Mouse (Mus musculus) midbrain, postnatal 0 days (tissue): ENCODE data around the gene Mboat1. TPM values are rescaled to one million over a fixed set of nuclear protein-coding genes. Genes with fewer than 3 reads are reported as not detected.

ENCODE experiments used
- ATAC-seq: fragments of 200-750 bp; cut with Nextera tagmentation; 2 replicates; pipeline ENCODE4 v1.8.0; 2017; ENCODE audit warnings: moderate number of reproducible peaks, mild to moderate bottlenecking, moderate TSS enrichment, moderate library complexity; ENCODE audit not compliant: low FRiP score
- DNase-seq: peaks from one replicate; pipeline ENCODE4 v3.0.0-alpha.2; 2015; ENCODE audit warnings: low spot score
- H3K27ac ChIP-seq: fragments of 300-500 bp; sonication (generic); 2 replicates; pipeline ENCODE4 v1.5.1; 2014; ENCODE audit warnings: low read depth, mild to moderate bottlenecking, low read length, mixed read lengths
- H3K27me3 ChIP-seq: fragments of 300-500 bp; sonication (generic); 2 replicates; pipeline ENCODE4 v1.6.1; 2014; ENCODE audit warnings: low read length, control low read depth, mixed read lengths; ENCODE audit not compliant: insufficient read depth
- H3K36me3 ChIP-seq: fragments of 300-500 bp; sonication (generic); 2 replicates; pipeline ENCODE4 v1.6.1; 2014; ENCODE audit warnings: low read length, control low read depth, mixed read lengths; ENCODE audit not compliant: insufficient read depth
- H3K4me1 ChIP-seq: fragments of 300-500 bp; sonication (generic); 2 replicates; pipeline ENCODE4 v1.6.1; 2014; ENCODE audit warnings: mild to moderate bottlenecking, control low read depth, antibody characterized with exemption, low read length, mixed read lengths; ENCODE audit not compliant: insufficient read depth
- H3K4me2 ChIP-seq: fragments of 300-500 bp; sonication (generic); 2 replicates; pipeline ENCODE4 v1.6.1; 2014; ENCODE audit warnings: low read depth, mild to moderate bottlenecking, low read length, mixed read lengths; ENCODE audit not compliant: poor library complexity, severe bottlenecking
- H3K4me3 ChIP-seq: fragments of 300-500 bp; sonication (generic); 2 replicates; pipeline ENCODE4 v1.5.1; 2014; ENCODE audit warnings: low read depth, mild to moderate bottlenecking, low read length, moderate library complexity
- H3K9ac ChIP-seq: fragments of 300-500 bp; sonication (generic); replicated peaks from 2 replicates; pipeline ENCODE4 v1.6.1; 2014; ENCODE audit warnings: mild to moderate bottlenecking, low read length, moderate library complexity, mixed read lengths; ENCODE audit not compliant: poor library complexity, severe bottlenecking
- H3K9me3 ChIP-seq: fragments of 300-500 bp; sonication (generic); 2 replicates; pipeline ENCODE4 v1.6.1; 2016; ENCODE audit warnings: low read length, control low read depth
- CTCF ChIP-seq: IDR thresholded peaks from 2 replicates; pipeline ENCODE4 v1.5.1; 2016; ENCODE audit warnings: antibody characterized with exemption, mild to moderate bottlenecking
- WGBS: fragments of 180-500 bp; shearing (Covaris S2); extraction: QIAGEN DNeasy Blood & Tissue Kit; methylation state at CpG from one replicate; pipeline ENCODE4 v1.1.7; 2014; 5-methylcytosine and 5-hydroxymethylcytosine counted together
- polyA plus RNA-seq: library from polyadenylated mRNA; unstranded; fragments of >200 nt; fragmentation: Nextera tagmentation; extraction: Ambion mirVana; gene quantifications from 2 replicates; pipeline ENCODE4 v1.2.1, GENCODE M21; 2015
- total RNA-seq: library from RNA; depleted of rRNA; stranded (reverse); fragments of >200 nt; gene quantifications from 2 replicates; pipeline ENCODE4 v1.2.3, GENCODE M21; 2014

Gene Mboat1
- total and polyA plus RNA-seq, 2 experiments from 2014 or later: 1.4 to 1.7 TPM

DNA sequence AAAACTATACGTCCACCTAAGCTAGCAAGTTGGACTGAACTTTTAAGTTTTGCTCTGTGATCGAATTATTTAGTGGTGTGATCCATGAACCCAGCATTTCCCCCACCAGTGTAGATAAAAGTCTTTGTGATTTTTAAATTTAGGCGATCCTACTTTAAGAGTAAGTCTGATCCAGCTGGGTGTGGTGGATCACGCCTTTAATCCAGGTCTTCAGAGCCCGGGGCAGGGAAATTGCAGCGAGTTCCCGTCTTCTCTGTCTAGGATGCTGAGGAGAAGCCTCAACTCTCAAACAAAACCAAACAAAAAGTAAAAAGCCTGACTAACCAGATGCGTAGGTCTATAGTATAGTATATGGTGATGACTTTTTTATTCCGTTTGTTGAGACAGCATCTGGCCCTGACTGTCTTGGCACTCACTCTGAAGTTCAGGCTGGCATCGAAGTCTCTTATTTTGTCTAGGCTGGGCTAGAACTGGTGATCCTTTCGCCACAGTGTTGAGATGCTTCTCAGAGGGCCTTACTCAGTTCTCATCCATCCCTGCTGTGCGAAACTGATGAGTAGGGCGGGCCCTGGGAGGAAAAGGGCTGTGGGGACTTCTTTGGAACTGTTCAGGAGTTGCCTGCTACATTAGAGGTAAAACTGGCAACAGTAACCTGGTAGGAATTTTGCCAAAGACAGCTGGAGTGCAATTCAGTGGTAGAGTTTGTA, 787 bp downstream of the Mboat1 start:
- Histone ChIP-seq H3K9ac (peak overlapping the region; percentile 68; the same call in 1 of the 2 replicates), H3K36me3 (no peaks in the 10 kb centered on the region), H3K4me3 (peak overlapping the region; percentile 81), H3K4me2 (peak overlapping the region; percentile 99), H3K27me3 (peaks cover 9% of the 10 kb centered on the region; the same call in 1 of the 2 replicates), H3K9me3 (no peaks in the 10 kb centered on the region), H3K4me1 (no peaks in the 10 kb centered on the region), H3K27ac (no peak overlapping the region)
- ATAC-seq: no peak
- no peak for TF ChIP-seq CTCF
- 33% methylated on average over 13 of the region's 13 CpGs for WGBS
- no peak for DNase-seq

DNA sequence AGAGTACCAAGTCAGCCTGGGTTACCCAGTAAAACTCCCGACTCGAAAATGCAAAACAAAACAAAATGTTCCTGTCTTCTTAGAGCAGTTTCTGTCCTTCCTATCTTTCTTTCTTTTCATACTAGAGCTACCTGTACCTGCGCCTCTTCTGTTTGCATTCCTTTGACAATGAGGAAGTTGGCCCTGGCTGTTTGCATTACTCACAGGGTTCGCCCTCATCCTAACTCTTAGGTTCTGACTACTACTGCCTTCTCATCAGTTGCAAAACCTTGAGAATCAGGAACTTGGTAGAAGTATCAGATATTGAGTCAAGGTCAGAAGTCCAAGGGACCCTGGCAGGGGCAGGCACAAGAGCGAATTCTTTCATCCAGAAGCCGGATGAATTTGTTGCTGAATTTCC, 1.7 kb downstream of the Mboat1 start:
- 80% methylated on average over 6 of the region's 6 CpGs for WGBS
- TF ChIP-seq CTCF: no peak
- no peak overlapping the region for H3K9ac ChIP-seq
- H3K9me3 ChIP-seq: no peaks in the 10 kb centered on the region
- DNase-seq (no peak), ATAC-seq (no peak)
- H3K4me2 ChIP-seq: no peak overlapping the region
- H3K4me1 ChIP-seq: no peaks in the 10 kb centered on the region
- no peak overlapping the region for H3K4me3 ChIP-seq
- no peak overlapping the region for H3K27ac ChIP-seq
- no peaks in the 10 kb centered on the region for H3K36me3 ChIP-seq
- peaks cover 9% of the 10 kb centered on the region; the same call in 1 of the 2 replicates for H3K27me3 ChIP-seq

DNA sequence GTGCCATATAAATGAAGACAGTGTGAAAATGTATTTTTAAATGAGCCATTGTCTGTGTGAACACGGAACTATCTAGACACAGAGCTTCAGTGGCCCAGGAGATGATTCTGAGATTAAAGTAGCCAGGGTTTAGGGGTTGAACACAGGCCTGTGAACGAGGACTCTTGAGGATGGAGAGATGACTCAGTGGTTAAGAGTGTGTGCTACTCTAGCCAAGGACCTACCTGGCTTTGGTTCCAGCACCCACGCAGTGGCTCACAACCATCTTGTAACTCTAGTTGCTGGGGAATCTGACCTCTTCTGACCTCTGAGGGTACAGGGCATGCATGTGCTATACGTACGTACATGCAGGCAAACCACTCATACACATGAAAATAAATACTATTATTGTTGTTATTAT, 3.9 kb downstream of the Mboat1 start:
- DNase-seq: no peak
- no peaks in the 10 kb centered on the region for H3K36me3 ChIP-seq
- no peaks in the 10 kb centered on the region for H3K4me1 ChIP-seq
- H3K9me3 ChIP-seq: no peaks in the 10 kb centered on the region
- no peak overlapping the region for H3K4me2 ChIP-seq
- no peak overlapping the region for H3K9ac ChIP-seq
- WGBS: 92% methylated on average over 5 of the region's 5 CpGs
- no peak for TF ChIP-seq CTCF
- H3K27me3 ChIP-seq: peaks cover 6% of the 10 kb centered on the region; the same call in 1 of the 2 replicates
- H3K27ac ChIP-seq: no peak overlapping the region
- H3K4me3 ChIP-seq: no peak overlapping the region
- no peak for ATAC-seq

DNA sequence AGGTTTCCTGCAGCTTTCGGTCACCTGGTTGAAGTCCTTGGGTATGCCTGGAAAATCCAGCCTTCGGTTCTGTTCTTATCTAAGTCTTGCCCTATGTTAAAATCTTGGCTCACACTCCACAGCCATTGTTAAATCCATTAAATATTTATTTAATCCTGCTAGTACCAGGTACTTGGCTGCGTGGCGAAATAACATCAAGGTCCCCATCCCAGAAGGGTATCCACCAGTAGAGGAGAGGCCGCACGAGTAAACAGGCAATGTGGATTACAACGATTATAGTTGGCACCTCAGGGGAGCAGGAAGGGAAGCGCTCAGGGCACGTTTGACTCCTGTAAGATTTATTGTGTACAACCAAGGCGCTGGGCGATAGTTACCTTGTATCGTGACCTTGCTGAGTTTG, 4.4 kb downstream of the Mboat1 start:
- ATAC-seq: no peak
- WGBS: 96% methylated on average over 12 of the region's 12 CpGs
- H3K36me3 ChIP-seq: no peaks in the 10 kb centered on the region

DNA sequence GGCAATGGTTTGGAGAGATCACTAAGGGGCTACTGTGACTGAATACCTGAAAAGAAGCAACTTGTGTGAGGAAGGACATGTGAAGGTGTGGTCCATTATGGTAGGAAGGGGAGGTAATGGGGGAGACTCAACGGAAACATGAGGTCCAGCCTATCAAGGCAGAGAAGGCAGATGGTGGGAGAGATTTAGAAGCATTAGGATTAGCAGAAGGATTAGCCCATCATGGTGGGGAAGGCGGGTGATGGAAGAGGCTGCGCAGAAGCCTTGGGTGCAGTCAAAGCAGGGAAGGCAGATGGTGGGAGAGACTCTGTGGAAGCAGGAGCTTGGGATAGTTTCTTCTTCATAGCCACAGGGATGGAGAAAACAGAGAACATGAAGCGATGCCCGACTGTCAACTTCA, 5.7 kb downstream of the Mboat1 start:
- H3K9ac ChIP-seq: no peak overlapping the region

More for the DNA sequence above, 4.4 kb downstream of the Mboat1 start:
- no peaks in the 10 kb centered on the region for H3K4me1 ChIP-seq
- no peak overlapping the region for H3K4me3 ChIP-seq
- H3K4me2 ChIP-seq: no peak overlapping the region
- H3K9me3 ChIP-seq: no peaks in the 10 kb centered on the region
- H3K27me3 ChIP-seq: peaks cover 6% of the 10 kb centered on the region; the same call in 1 of the 2 replicates
- TF ChIP-seq CTCF: no peak
- no peak for DNase-seq
- H3K27ac ChIP-seq: no peak overlapping the region
- no peak overlapping the region for H3K9ac ChIP-seq

DNA sequence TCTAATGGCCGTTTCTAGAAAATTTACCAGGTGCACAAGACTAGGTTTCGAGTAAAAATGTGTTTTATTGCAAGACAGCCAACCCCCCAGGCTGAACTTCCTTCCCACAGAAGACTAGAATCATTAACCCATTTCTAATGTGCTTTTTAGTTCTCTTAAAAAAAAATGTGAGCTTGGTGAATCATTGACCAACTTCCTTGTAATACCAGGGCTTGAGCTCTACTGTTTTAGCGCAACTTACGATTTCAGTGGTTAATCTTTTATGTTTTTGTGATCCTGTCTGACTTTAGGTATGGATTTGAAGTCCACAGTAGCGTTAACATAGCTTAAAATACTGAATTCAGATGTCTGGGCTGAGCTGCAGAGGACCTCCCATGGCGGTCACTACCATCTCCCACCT, 10.2 kb downstream of the Mboat1 start:
- TF ChIP-seq CTCF: no peak
- no peak overlapping the region for H3K27ac ChIP-seq
- ATAC-seq (no peak), DNase-seq (no peak)
- H3K9ac ChIP-seq: no peak overlapping the region
- H3K4me1 ChIP-seq: no peaks in the 10 kb centered on the region
- H3K4me3 ChIP-seq: no peak overlapping the region
- H3K36me3 ChIP-seq: no peaks in the 10 kb centered on the region
- WGBS: 91% methylated on average over 6 of the region's 6 CpGs
- no peaks in the 10 kb centered on the region for H3K9me3 ChIP-seq
- H3K27me3 ChIP-seq: no peaks in the 10 kb centered on the region
- H3K4me2 ChIP-seq: no peak overlapping the region

More for the DNA sequence above, 5.7 kb downstream of the Mboat1 start:
- Histone ChIP-seq H3K9me3 (no peaks in the 10 kb centered on the region), H3K27ac (no peak overlapping the region), H3K27me3 (peaks cover 6% of the 10 kb centered on the region; the same call in 1 of the 2 replicates), H3K4me2 (no peak overlapping the region), H3K4me1 (no peaks in the 10 kb centered on the region), H3K36me3 (no peaks in the 10 kb centered on the region), H3K4me3 (no peak overlapping the region)
- no peak for ATAC-seq
- no peak for TF ChIP-seq CTCF
- WGBS: 95% methylated on average over 5 of the region's 5 CpGs
- no peak for DNase-seq
